26 mouse cellular contexts compared by ENCODE assay signal in genomic region chr4:142570712-142571111, GRCm38 (mm10).
DNase-seq lines count a peak whose midpoint lies in the region; ATAC-seq lines count a peak whose summit lies in the region.
"Had no signal": no experiment of that assay in that cellular context is flagged by ENCODE, and none has a peak within 500 bp of the region (broad histone marks: within the 10 kb centered on the region; RNA-seq: fewer than 3 reads in every experiment).

No protein-coding gene starts in this region.

- H3K27me3 ChIP-seq in forebrain, embryonic 14.5 days (replicated peaks; ENCODE audit: control insufficient read depth, insufficient read depth, low read length) = no peaks in the 10 kb centered on the region
- no peaks in the 10 kb centered on the region for H3K27me3 ChIP-seq in forebrain, embryonic 13.5 days
- H3K27me3 ChIP-seq in hindbrain, embryonic 15.5 days = no peaks in the 10 kb centered on the region
- no peaks in the 10 kb centered on the region for H3K27me3 ChIP-seq in hindbrain, embryonic 10.5 days (ENCODE audit: insufficient read depth, poor library complexity, severe bottlenecking)
- H3K27me3 ChIP-seq in midbrain, embryonic 16.5 days (ENCODE audit: control insufficient read depth, insufficient read depth, low read depth, low read length) = no peaks in the 10 kb centered on the region
- H3K27me3 ChIP-seq: embryonic facial prominence, embryonic 13.5 days; forebrain, embryonic 15.5 days; heart, embryonic 13.5 days; neural tube, embryonic 12.5 days had no signal

- no peak for ATAC-seq in forebrain, embryonic 14.5 days
- ATAC-seq in forebrain, embryonic 13.5 days = no peak
- ATAC-seq in hindbrain, embryonic 15.5 days (ENCODE audit: low FRiP score, low read depth) = no peak
- 0 out of 2 replicates have a peak, but pooled peaks have one; percentile 36 for ATAC-seq in midbrain, embryonic 16.5 days
- ATAC-seq: forebrain, embryonic 15.5 days; intestine, postnatal 0 days had no signal

- intact Hi-C loops in gastrocnemius, postnatal 14 days (cut with DNase I; ENCODE audit: low total_unique reads) = no loop called here

- H3K9me3 ChIP-seq in forebrain, embryonic 14.5 days (replicated peaks; ENCODE audit: control insufficient read depth, low read length) = no peaks in the 10 kb centered on the region
- no peaks in the 10 kb centered on the region for H3K9me3 ChIP-seq in forebrain, embryonic 13.5 days (replicated peaks)
- H3K9me3 ChIP-seq in hindbrain, embryonic 15.5 days = no peaks in the 10 kb centered on the region
- H3K9me3 ChIP-seq in hindbrain, embryonic 10.5 days = no peaks in the 10 kb centered on the region
- no peaks in the 10 kb centered on the region for H3K9me3 ChIP-seq in midbrain, embryonic 16.5 days (replicated peaks; ENCODE audit: control insufficient read depth, low read length, poor library complexity, severe bottlenecking)
- H3K9me3 ChIP-seq: embryonic facial prominence, embryonic 13.5 days; forebrain, embryonic 15.5 days; heart, embryonic 13.5 days; neural tube, embryonic 12.5 days had no signal

- H3K4me3 ChIP-seq in forebrain, embryonic 14.5 days (ENCODE audit: low read depth, low read length) = no peak overlapping the region
- no peak overlapping the region for H3K4me3 ChIP-seq in forebrain, embryonic 13.5 days
- no peak overlapping the region for H3K4me3 ChIP-seq in hindbrain, embryonic 15.5 days
- no peak overlapping the region for H3K4me3 ChIP-seq in hindbrain, embryonic 10.5 days
- no peak overlapping the region for H3K4me3 ChIP-seq in midbrain, embryonic 16.5 days (ENCODE audit: low read depth, low read length)
- H3K4me3 ChIP-seq: embryonic facial prominence, embryonic 13.5 days; forebrain, embryonic 15.5 days; heart, embryonic 13.5 days; neural tube, embryonic 12.5 days had no signal

- WGBS in forebrain, embryonic 14.5 days = 39% methylated on average over 7 of the region's 7 CpGs
- 48% methylated on average over 7 of the region's 7 CpGs for WGBS in forebrain, embryonic 13.5 days
- WGBS in hindbrain, embryonic 15.5 days = 69% methylated on average over 7 of the region's 7 CpGs
- 88% methylated on average over 7 of the region's 7 CpGs for WGBS in hindbrain, embryonic 10.5 days
- 61% methylated on average over 7 of the region's 7 CpGs for WGBS in midbrain, embryonic 16.5 days

- H3K9ac ChIP-seq in forebrain, embryonic 14.5 days (ENCODE audit: low read length) = no peak overlapping the region
- H3K9ac ChIP-seq in forebrain, embryonic 13.5 days = no peak overlapping the region
- no peak overlapping the region for H3K9ac ChIP-seq in hindbrain, embryonic 15.5 days
- H3K9ac ChIP-seq in midbrain, embryonic 16.5 days (ENCODE audit: low read depth, low read length) = no peak overlapping the region
- H3K9ac ChIP-seq: embryonic facial prominence, embryonic 13.5 days; forebrain, embryonic 15.5 days; heart, embryonic 13.5 days; liver, embryonic 14.5 days; neural tube, embryonic 12.5 days had no signal

- no peak overlapping the region for H3K4me2 ChIP-seq in forebrain, embryonic 14.5 days (ENCODE audit: low read length)
- H3K4me2 ChIP-seq in forebrain, embryonic 13.5 days = no peak overlapping the region
- H3K4me2 ChIP-seq in hindbrain, embryonic 15.5 days = no peak overlapping the region
- no peak overlapping the region for H3K4me2 ChIP-seq in midbrain, embryonic 16.5 days (ENCODE audit: low read length)
- H3K4me2 ChIP-seq: embryonic facial prominence, embryonic 13.5 days; forebrain, embryonic 15.5 days; heart, embryonic 13.5 days; neural tube, embryonic 12.5 days had no signal

- peak; percentile 64 for DNase-seq in forebrain, embryonic 14.5 days (ENCODE audit: low spot score)
- no peak for DNase-seq in hindbrain, embryonic 10.5 days (ENCODE audit: low spot score)
- DNase-seq in A20 (ENCODE audit: low read depth, low spot score) = peak; percentile 13
- DNase-seq in gastrocnemius, postnatal 14 days = no peak
- DNase-seq in kidney, postnatal 10 days = no peak
- DNase-seq: adrenal gland, postnatal 14 days; cerebellum, adult 18-20 months; cerebellum, postnatal 10 days; heart, postnatal 10 days; kidney, adult 9 months; kidney, postnatal 14 days; layer of hippocampus, adult 9-11 months; liver; lung, adult 2 months; lung, postnatal 10 days; thymus, adult 2 months; thymus, postnatal 36 days had no signal

- H3K4me1 ChIP-seq in forebrain, embryonic 14.5 days (ENCODE audit: control insufficient read depth, insufficient read depth, low read length) = no peaks in the 10 kb centered on the region
- peaks cover 10% of the 10 kb centered on the region; the same call in 1 of the 2 replicates for H3K4me1 ChIP-seq in forebrain, embryonic 13.5 days
- H3K4me1 ChIP-seq in hindbrain, embryonic 15.5 days (replicated peaks) = peaks cover 7% of the 10 kb centered on the region; the same call in 1 of the 2 replicates
- no peaks in the 10 kb centered on the region for H3K4me1 ChIP-seq in hindbrain, embryonic 10.5 days (replicated peaks)
- peaks cover 12% of the 10 kb centered on the region; the same call in 1 of the 2 replicates for H3K4me1 ChIP-seq in midbrain, embryonic 16.5 days (ENCODE audit: control insufficient read depth, insufficient read depth, low read length)
- H3K4me1 ChIP-seq: heart, embryonic 13.5 days; neural tube, embryonic 12.5 days had no signal

- no peak overlapping the region for H3K27ac ChIP-seq in forebrain, embryonic 14.5 days (ENCODE audit: low read depth, low read length)
- no peak overlapping the region for H3K27ac ChIP-seq in forebrain, embryonic 13.5 days
- 0 out of 2 replicates have a peak overlapping the region, but pooled peaks have one; percentile 8 for H3K27ac ChIP-seq in hindbrain, embryonic 15.5 days (replicated peaks)
- H3K27ac ChIP-seq in hindbrain, embryonic 10.5 days = no peak overlapping the region
- H3K27ac ChIP-seq in midbrain, embryonic 16.5 days (ENCODE audit: low read length) = peak overlapping the region; percentile 45
- H3K27ac ChIP-seq: forebrain, embryonic 15.5 days; heart, embryonic 13.5 days; liver, embryonic 14.5 days; neural tube, embryonic 12.5 days had no signal

- H3K36me3 ChIP-seq in forebrain, embryonic 14.5 days (ENCODE audit: control insufficient read depth, insufficient read depth, low read length) = no peaks in the 10 kb centered on the region
- no peaks in the 10 kb centered on the region for H3K36me3 ChIP-seq in forebrain, embryonic 13.5 days (ENCODE audit: poor library complexity, severe bottlenecking)
- H3K36me3 ChIP-seq in hindbrain, embryonic 15.5 days = no peaks in the 10 kb centered on the region
- no peaks in the 10 kb centered on the region for H3K36me3 ChIP-seq in hindbrain, embryonic 10.5 days
- no peaks in the 10 kb centered on the region for H3K36me3 ChIP-seq in midbrain, embryonic 16.5 days (ENCODE audit: control insufficient read depth, insufficient read depth, low read length)
- H3K36me3 ChIP-seq: embryonic facial prominence, embryonic 13.5 days; forebrain, embryonic 15.5 days; heart, embryonic 13.5 days; neural tube, embryonic 12.5 days had no signal

Comparison
In these comparisons a context has a peak if more than half of its experiments do, and no peak if none do; other contexts are left out.
1. H3K27ac ChIP-seq: peak in hindbrain, embryonic 15.5 days (single experiment) and midbrain, embryonic 16.5 days (single experiment); none in forebrain, embryonic 14.5 days (single experiment), forebrain, embryonic 13.5 days (single experiment) and hindbrain, embryonic 10.5 days (single experiment).
2. DNase-seq: peak in forebrain, embryonic 14.5 days (single experiment) and A20 (single experiment); none in hindbrain, embryonic 10.5 days (single experiment), gastrocnemius, postnatal 14 days (single experiment) and kidney, postnatal 10 days (single experiment).